Mouse (Mus musculus): ENCODE measurements around the gene Mkrn2. TPM values are rescaled to one million over a fixed set of nuclear protein-coding genes. Genes with fewer than 3 reads are reported as not detected.
"Not testable (repeated sequence)": the region's sequence is repeated elsewhere in the genome, so short reads cannot be mapped to it uniquely, and the experiment has no call there.

Mkrn2 gene
- total and polyA plus RNA-seq, 2 experiments from 2014 or later, result 25.4 to 43.7 TPM

DNA sequence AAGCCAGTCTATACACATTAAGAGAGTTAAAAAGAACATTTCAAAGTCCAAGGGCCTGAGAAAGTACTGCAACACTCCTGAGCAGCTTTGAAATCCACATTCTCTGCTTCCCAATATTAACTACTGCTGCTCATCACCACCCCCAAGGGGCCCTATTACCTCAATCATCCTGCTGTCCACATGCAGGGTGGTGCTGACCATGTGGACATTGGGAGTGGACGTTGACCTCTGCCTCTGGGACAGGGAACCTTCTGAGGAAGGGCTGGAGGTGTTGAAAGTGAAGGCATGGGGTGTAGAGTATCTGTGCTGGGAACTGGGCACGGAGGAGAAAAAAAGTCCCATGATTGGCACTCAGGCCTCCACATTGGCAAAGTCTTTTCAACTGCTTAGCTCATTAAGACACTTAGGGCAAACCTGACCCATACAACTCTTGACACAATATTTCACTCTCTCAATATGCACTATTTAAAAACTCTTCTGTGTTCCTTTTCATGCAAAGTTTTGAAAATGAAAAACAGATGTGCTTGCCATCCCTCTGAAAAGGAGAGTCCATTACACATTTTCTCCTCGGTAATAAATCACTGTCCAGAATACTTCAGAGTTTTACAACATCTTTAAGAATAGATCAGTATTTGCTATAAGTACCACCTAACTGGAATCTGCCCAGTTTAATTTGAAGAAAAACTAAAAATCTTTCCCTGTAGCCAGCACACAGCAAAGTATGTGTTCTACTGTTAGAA lies 29.5 kb downstream of the Mkrn2 start:
- H3K9ac ChIP-seq, result no peak overlapping the region
- 79% methylated on average over 3 of the region's 3 CpGs for WGBS
- H3K36me3 ChIP-seq (ENCODE audit: insufficient read depth), result peaks cover 68% of the 10 kb centered on the region

DNA sequence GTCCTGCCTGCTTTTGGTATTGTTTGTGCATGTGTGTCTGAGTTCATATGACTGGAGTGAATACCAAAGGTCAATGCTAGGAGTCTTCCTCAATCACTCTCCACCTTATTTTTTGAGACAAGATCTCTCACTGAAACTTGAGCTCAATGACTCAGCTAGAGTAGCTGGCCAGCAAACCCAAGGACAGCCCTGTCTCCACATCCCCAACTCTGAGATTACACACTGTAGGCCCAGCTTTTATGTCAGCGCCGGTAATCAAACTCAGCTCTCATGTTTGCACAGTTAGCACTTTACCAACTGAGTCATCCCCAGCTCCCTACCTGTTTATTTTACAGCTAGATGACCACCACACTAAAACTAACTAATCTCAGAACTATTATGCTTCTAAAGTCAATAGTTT lies 32.3 kb downstream of the Mkrn2 start:
- Histone ChIP-seq H3K9me3 (ENCODE audit: low read length) (no peaks in the 10 kb centered on the region), H3K4me1 (ENCODE audit: insufficient read depth) (no peaks in the 10 kb centered on the region), H3K9ac (no peak overlapping the region), H3K4me2 (ENCODE audit: low read depth) (no peak overlapping the region), H3K27me3 (ENCODE audit: insufficient read depth, low read length) (no peaks in the 10 kb centered on the region), H3K4me3 (ENCODE audit: low read depth, low read length) (no peak overlapping the region), H3K36me3 (ENCODE audit: insufficient read depth) (peaks cover 66% of the 10 kb centered on the region), H3K27ac (ENCODE audit: low read depth, low read length) (no peak overlapping the region)
- no peak for TF ChIP-seq CTCF (IDR thresholded peaks at IDR 0.05; ENCODE audit: low read depth)
- ATAC-seq (no peak), DNase-seq (no peak)
- WGBS, result 95% methylated on average over 2 of the region's 2 CpGs

More for the DNA sequence above, 29.5 kb downstream of the Mkrn2 start:
- H3K9me3 ChIP-seq (ENCODE audit: low read length), result no peaks in the 10 kb centered on the region
- DNase-seq, result no peak
- no peaks in the 10 kb centered on the region for H3K27me3 ChIP-seq (ENCODE audit: insufficient read depth, low read length)
- no peak overlapping the region for H3K4me3 ChIP-seq (ENCODE audit: low read depth, low read length)
- no peak for TF ChIP-seq CTCF (IDR thresholded peaks at IDR 0.05; ENCODE audit: low read depth)
- H3K4me1 ChIP-seq (ENCODE audit: insufficient read depth), result no peaks in the 10 kb centered on the region
- H3K4me2 ChIP-seq (ENCODE audit: low read depth), result no peak overlapping the region
- no peak overlapping the region for H3K27ac ChIP-seq (ENCODE audit: low read depth, low read length)
- no peak for ATAC-seq

DNA sequence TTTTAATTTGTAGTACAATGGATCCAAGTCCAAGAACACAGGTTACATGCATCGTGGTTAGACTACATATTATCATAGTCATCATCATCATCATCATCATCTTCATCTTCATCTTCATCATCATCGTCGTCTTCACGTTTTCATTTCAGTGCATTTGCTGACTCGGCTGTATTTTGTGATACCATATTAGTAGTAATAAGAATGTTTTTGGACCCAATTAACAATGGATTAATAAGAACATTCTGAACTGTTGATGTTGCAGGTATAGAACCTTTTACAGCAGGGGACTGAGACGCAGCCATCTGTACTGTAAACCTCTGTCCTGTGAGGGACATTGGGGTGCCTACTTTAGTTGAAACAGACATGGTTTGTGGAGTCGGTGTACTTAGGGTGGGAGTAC lies 36.5 kb downstream of the Mkrn2 start:
- not testable (repeated sequence) for H3K27me3 ChIP-seq (ENCODE audit: insufficient read depth, low read length); H3K9ac ChIP-seq; DNase-seq; H3K9me3 ChIP-seq (ENCODE audit: low read length); H3K27ac ChIP-seq (ENCODE audit: low read depth, low read length); H3K4me1 ChIP-seq (ENCODE audit: insufficient read depth); H3K4me2 ChIP-seq (ENCODE audit: low read depth); ATAC-seq; H3K4me3 ChIP-seq (ENCODE audit: low read depth, low read length)
- 96% methylated on average over 7 of the region's 7 CpGs for WGBS
- peaks cover 52% of the 10 kb centered on the region for H3K36me3 ChIP-seq (ENCODE audit: insufficient read depth)

DNA sequence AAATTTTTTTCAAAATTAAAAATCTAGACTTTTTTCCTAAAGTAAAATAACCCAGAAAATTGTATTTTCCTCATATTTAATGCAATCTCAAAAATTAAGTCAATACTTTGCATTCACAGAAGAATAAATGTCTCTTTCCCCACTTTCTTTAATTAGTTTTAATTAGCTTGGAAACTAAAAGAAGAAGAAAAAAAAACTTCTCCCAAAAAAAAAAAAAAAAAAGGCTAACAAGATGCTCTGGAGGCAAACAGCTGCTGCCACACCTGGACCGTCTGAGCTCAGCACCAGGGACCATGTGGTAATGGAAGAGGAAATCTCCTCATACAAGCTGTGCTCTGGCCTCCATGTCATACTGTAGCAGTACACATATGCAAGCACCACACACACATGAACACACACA lies 41.6 kb downstream of the Mkrn2 start:
- Histone ChIP-seq H3K9me3 (ENCODE audit: low read length) (no peaks in the 10 kb centered on the region), H3K27me3 (ENCODE audit: insufficient read depth, low read length) (no peaks in the 10 kb centered on the region), H3K27ac (ENCODE audit: low read depth, low read length) (no peak overlapping the region), H3K9ac (no peak overlapping the region), H3K4me3 (ENCODE audit: low read depth, low read length) (no peak overlapping the region), H3K4me1 (ENCODE audit: insufficient read depth) (no peaks in the 10 kb centered on the region), H3K36me3 (ENCODE audit: insufficient read depth) (peaks cover 20% of the 10 kb centered on the region), H3K4me2 (ENCODE audit: low read depth) (no peak overlapping the region)
- 50% methylated on average over 1 of the region's 1 CpGs for WGBS
- no peak for DNase-seq
- no peak for ATAC-seq
- no peak for TF ChIP-seq CTCF (IDR thresholded peaks at IDR 0.05; ENCODE audit: low read depth)

DNA sequence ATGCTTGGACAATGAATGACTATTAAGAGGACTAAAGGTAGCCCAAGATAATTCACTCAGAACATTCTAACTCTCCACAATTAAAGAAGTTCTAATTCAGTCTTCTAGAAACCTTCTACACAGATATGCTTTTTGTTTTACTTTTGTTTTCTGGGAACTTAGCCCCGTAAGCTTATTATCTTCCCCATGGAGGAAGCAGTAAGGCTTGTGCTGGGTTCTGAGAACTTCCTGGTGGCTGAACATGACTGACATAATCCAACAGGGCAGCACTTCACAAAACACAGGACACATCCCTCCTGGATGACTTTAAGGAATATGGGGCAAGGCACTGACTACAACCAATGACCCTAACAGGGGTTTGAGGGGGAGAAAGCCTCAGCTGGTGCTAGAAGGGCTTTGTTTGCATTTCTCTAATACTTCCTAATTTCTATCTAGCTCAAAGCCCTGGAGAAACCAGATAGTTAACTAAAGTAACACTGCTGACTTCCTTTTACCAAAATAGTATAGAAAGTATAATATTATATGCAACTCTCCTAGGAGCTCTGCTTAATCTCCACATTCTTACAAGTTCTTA lies 48.2 kb downstream of the Mkrn2 start:
- no peak for ATAC-seq
- H3K27me3 ChIP-seq (ENCODE audit: insufficient read depth, low read length), result no peaks in the 10 kb centered on the region
- 67% methylated on average over 1 of the region's 1 CpGs for WGBS
- H3K9ac ChIP-seq, result no peak overlapping the region
- H3K27ac ChIP-seq (ENCODE audit: low read depth, low read length), result no peak overlapping the region
- DNase-seq, result no peak
- no peaks in the 10 kb centered on the region for H3K36me3 ChIP-seq (ENCODE audit: insufficient read depth)
- no peak overlapping the region for H3K4me3 ChIP-seq (ENCODE audit: low read depth, low read length)
- no peak overlapping the region for H3K4me2 ChIP-seq (ENCODE audit: low read depth)
- H3K9me3 ChIP-seq (ENCODE audit: low read length), result no peaks in the 10 kb centered on the region
- TF ChIP-seq CTCF (IDR thresholded peaks at IDR 0.05; ENCODE audit: low read depth), result no peak
- H3K4me1 ChIP-seq (ENCODE audit: insufficient read depth), result 0 out of 2 replicates have a peak, but pooled peaks cover 4% of the 10 kb centered on the region

DNA sequence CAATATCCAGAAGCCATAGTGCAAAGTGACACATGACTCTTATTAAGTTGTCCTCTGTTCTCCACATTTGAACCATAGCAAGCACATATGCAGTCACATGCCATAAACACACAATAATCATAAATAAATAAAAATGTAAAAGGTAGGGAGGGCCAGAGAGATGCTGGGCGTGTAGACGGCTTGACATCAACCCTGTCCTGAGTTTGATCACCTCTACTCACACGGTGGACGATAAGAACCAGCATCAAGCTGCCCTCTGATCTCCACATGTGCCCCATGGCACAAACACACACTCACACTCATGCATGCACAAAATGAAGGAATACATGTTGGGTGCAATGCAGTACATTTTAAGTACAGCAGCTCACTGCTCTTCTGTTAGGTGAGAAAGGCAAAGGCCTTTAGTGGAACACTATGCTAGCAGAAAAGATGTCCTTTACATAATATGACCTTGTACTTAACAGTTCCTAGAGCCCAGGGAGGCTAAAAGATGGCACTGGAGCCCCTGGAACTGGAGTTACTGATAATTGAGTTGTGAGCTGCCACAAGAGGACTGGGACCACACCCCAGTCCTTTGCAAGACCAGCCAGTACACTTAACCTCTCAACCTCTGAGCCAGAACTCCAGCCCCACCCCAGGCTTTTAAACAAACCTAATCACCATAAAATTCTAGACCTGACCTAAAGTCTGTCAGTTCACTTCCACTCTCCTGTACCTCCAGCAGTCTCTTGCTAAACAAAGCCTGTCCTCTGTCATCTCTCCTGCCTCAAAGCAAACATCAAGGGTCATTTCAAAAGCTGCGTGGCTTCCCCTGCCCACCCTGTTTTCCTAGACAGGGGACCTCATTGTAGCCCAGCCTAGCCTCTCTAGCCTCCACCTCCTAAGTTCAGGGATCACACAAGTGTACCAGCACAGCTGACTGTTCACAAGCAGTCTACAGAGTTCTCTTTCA lies 49.0 kb downstream of the Mkrn2 start:
- Histone ChIP-seq H3K27ac (ENCODE audit: low read depth, low read length) (no peak overlapping the region), H3K4me2 (ENCODE audit: low read depth) (no peak overlapping the region), H3K27me3 (ENCODE audit: insufficient read depth, low read length) (no peaks in the 10 kb centered on the region), H3K9me3 (ENCODE audit: low read length) (no peaks in the 10 kb centered on the region), H3K36me3 (ENCODE audit: insufficient read depth) (no peaks in the 10 kb centered on the region), H3K9ac (no peak overlapping the region), H3K4me3 (ENCODE audit: low read depth, low read length) (no peak overlapping the region), H3K4me1 (ENCODE audit: insufficient read depth) (0 out of 2 replicates have a peak, but pooled peaks cover 4% of the 10 kb centered on the region)
- WGBS, result 65% methylated on average over 5 of the region's 5 CpGs
- TF ChIP-seq CTCF (IDR thresholded peaks at IDR 0.05; ENCODE audit: low read depth), result no peak
- no peak for DNase-seq
- ATAC-seq, result no peak
